Mouse (Mus musculus): Measurements from ENCODE around the gene Fam185a. TPM values are rescaled to one million over a fixed set of nuclear protein-coding genes. Genes with fewer than 3 reads are reported as not detected.

Gene Fam185a
- polyA plus RNA-seq, 1 experiment from 2014 or later, result 3.5 TPM

DNA sequence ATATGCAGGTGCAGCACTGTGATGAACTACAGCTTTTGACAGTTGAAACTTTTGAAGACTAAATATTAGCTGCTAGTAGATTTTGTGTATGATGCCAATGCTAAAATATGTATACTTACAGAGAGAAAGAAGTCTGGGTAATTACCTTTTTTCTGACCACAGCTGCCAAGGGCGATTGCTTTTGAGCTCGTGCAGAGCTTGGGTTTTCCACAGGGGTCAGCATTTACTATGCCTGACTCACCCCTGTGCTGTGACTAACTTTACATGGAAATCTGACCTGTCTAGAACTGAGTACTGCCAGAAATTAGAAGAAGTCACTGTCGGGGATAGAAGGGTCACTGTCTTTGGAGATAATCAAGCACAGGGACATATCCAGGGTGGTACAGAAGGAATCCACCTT, 67.5 kb downstream of the Fam185a start:
- 66% methylated on average over 3 of the region's 3 CpGs for WGBS
- TF ChIP-seq CTCF (IDR thresholded peaks at IDR 0.05; ENCODE audit: low read depth) (no peak), EP300 (optimal IDR thresholded peaks at IDR 0.05) (no peak)
- Histone ChIP-seq H3K9ac (ENCODE audit: low read length) (no peak overlapping the region), H3K4me2 (replicated peaks; ENCODE audit: low read depth) (no peak overlapping the region), H3K36me3 (ENCODE audit: control insufficient read depth, insufficient read depth, low read length) (no peaks in the 10 kb centered on the region), H3K9me3 (ENCODE audit: control insufficient read depth, low read length) (no peaks in the 10 kb centered on the region), H3K4me3 (ENCODE audit: low read depth, low read length) (no peak overlapping the region), H3K27me3 (ENCODE audit: control insufficient read depth, insufficient read depth, low read length) (no peaks in the 10 kb centered on the region), H3K4me1 (replicated peaks; ENCODE audit: control insufficient read depth, insufficient read depth) (0 out of 2 replicates have a peak, but pooled peaks cover 4% of the 10 kb centered on the region), H3K27ac (replicated peaks) (no peak overlapping the region)
- DNase-seq (ENCODE audit: low spot score), result no peak
- no peak for ATAC-seq (ENCODE audit: low FRiP score, low TSS enrichment)

GRCm38 (mm10) chr5:21493294-21493999, 68.7 kb downstream of the Fam185a start:
- Histone ChIP-seq H3K27me3 (ENCODE audit: control insufficient read depth, insufficient read depth, low read length) (no peaks in the 10 kb centered on the region), H3K9ac (ENCODE audit: low read length) (no peak overlapping the region), H3K36me3 (ENCODE audit: control insufficient read depth, insufficient read depth, low read length) (no peaks in the 10 kb centered on the region), H3K4me1 (replicated peaks; ENCODE audit: control insufficient read depth, insufficient read depth) (0 out of 2 replicates have a peak, but pooled peaks cover 4% of the 10 kb centered on the region), H3K9me3 (ENCODE audit: control insufficient read depth, low read length) (no peaks in the 10 kb centered on the region), H3K4me2 (replicated peaks; ENCODE audit: low read depth) (no peak overlapping the region), H3K4me3 (ENCODE audit: low read depth, low read length) (no peak overlapping the region), H3K27ac (replicated peaks) (no peak overlapping the region)
- no peak for ATAC-seq (ENCODE audit: low FRiP score, low TSS enrichment)
- TF ChIP-seq EP300 (optimal IDR thresholded peaks at IDR 0.05) (no peak), CTCF (IDR thresholded peaks at IDR 0.05; ENCODE audit: low read depth) (no peak)
- WGBS, result 71% methylated on average over 8 of the region's 8 CpGs
- no peak for DNase-seq (ENCODE audit: low spot score)

- H3K27ac ChIP-seq (replicated peaks), result no peak overlapping the region
- peaks cover 4% of the 10 kb centered on the region; the same call in 1 of the 2 replicates for H3K4me1 ChIP-seq (replicated peaks; ENCODE audit: control insufficient read depth, insufficient read depth)
- DNase-seq (ENCODE audit: low spot score), result no peak
- no peak overlapping the region for H3K9ac ChIP-seq (ENCODE audit: low read length)
- no peaks in the 10 kb centered on the region for H3K27me3 ChIP-seq (ENCODE audit: control insufficient read depth, insufficient read depth, low read length)
- 64% methylated on average over 3 of the region's 3 CpGs for WGBS
- no peaks in the 10 kb centered on the region for H3K36me3 ChIP-seq (ENCODE audit: control insufficient read depth, insufficient read depth, low read length)
- no peak for TF ChIP-seq EP300 (optimal IDR thresholded peaks at IDR 0.05)
- TF ChIP-seq CTCF (IDR thresholded peaks at IDR 0.05; ENCODE audit: low read depth), result no peak
- H3K4me2 ChIP-seq (replicated peaks; ENCODE audit: low read depth), result no peak overlapping the region
- H3K9me3 ChIP-seq (ENCODE audit: control insufficient read depth, low read length), result no peaks in the 10 kb centered on the region
- no peak overlapping the region for H3K4me3 ChIP-seq (ENCODE audit: low read depth, low read length)
- no peak for ATAC-seq (ENCODE audit: low FRiP score, low TSS enrichment)
These were observed 70.0 kb downstream of the Fam185a start for GRCm38 (mm10) chr5:21494781-21495180.

DNA sequence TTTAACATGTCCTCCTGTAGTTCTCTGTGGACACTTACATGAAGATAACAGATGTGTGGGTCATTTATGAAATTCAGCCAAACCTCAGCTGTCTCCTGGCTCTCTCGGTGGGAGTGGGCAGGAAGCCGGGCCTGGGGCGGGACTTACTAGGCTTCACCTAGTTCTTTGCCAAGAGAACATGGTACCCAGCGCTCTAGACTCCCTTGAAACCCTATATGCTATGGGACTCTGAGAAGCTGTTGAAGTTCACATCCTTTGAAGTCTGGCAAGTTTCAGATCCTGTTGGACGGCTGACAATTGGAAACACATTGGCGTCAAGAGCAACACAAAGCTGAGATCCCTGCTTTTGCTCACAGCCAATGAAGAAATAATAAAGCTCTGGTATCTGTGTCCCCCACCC, 71.6 kb downstream of the Fam185a start:
- 0 out of 2 replicates have a peak overlapping the region, but pooled peaks have one; percentile 18 for H3K27ac ChIP-seq (replicated peaks)
- TF ChIP-seq EP300 (optimal IDR thresholded peaks at IDR 0.05), result no peak
- no peak for TF ChIP-seq CTCF (IDR thresholded peaks at IDR 0.05; ENCODE audit: low read depth)
- no peak overlapping the region for H3K4me2 ChIP-seq (replicated peaks; ENCODE audit: low read depth)
- no peaks in the 10 kb centered on the region for H3K36me3 ChIP-seq (ENCODE audit: control insufficient read depth, insufficient read depth, low read length)
- ATAC-seq (ENCODE audit: low FRiP score, low TSS enrichment) (no peak; the same call in 1 of the 2 replicates), DNase-seq (ENCODE audit: low spot score) (no peak)
- H3K9ac ChIP-seq (ENCODE audit: low read length), result no peak overlapping the region
- H3K9me3 ChIP-seq (ENCODE audit: control insufficient read depth, low read length), result no peaks in the 10 kb centered on the region
- WGBS, result 63% methylated on average over 6 of the region's 6 CpGs
- H3K4me1 ChIP-seq (replicated peaks; ENCODE audit: control insufficient read depth, insufficient read depth), result peaks cover 9% of the 10 kb centered on the region; the same call in 1 of the 2 replicates
- H3K4me3 ChIP-seq (ENCODE audit: low read depth, low read length), result no peak overlapping the region
- no peaks in the 10 kb centered on the region for H3K27me3 ChIP-seq (ENCODE audit: control insufficient read depth, insufficient read depth, low read length)

GRCm38 (mm10) chr5:21496881-21497280, 72.1 kb downstream of the Fam185a start:
- DNase-seq (ENCODE audit: low spot score), result no peak
- H3K4me2 ChIP-seq (replicated peaks; ENCODE audit: low read depth), result no peak overlapping the region
- WGBS, result 51% methylated on average over 3 of the region's 3 CpGs
- TF ChIP-seq CTCF (IDR thresholded peaks at IDR 0.05; ENCODE audit: low read depth), result no peak
- TF ChIP-seq EP300 (optimal IDR thresholded peaks at IDR 0.05), result no peak
- no peak overlapping the region for H3K4me3 ChIP-seq (ENCODE audit: low read depth, low read length)
- H3K36me3 ChIP-seq (ENCODE audit: control insufficient read depth, insufficient read depth, low read length), result no peaks in the 10 kb centered on the region
- no peak overlapping the region for H3K9ac ChIP-seq (ENCODE audit: low read length)
- H3K4me1 ChIP-seq (replicated peaks; ENCODE audit: control insufficient read depth, insufficient read depth), result peaks cover 9% of the 10 kb centered on the region; the same call in 1 of the 2 replicates
- H3K27ac ChIP-seq (replicated peaks), result no peak overlapping the region; the same call in 1 of the 2 replicates
- no peaks in the 10 kb centered on the region for H3K9me3 ChIP-seq (ENCODE audit: control insufficient read depth, low read length)
- no peaks in the 10 kb centered on the region for H3K27me3 ChIP-seq (ENCODE audit: control insufficient read depth, insufficient read depth, low read length)
- ATAC-seq (ENCODE audit: low FRiP score, low TSS enrichment), result no peak

- H3K4me1 ChIP-seq (replicated peaks; ENCODE audit: control insufficient read depth, insufficient read depth), result peaks cover 9% of the 10 kb centered on the region; the same call in 1 of the 2 replicates
- ATAC-seq (ENCODE audit: low FRiP score, low TSS enrichment) (no peak), DNase-seq (ENCODE audit: low spot score) (no peak)
- TF ChIP-seq EP300 (optimal IDR thresholded peaks at IDR 0.05) (no peak), CTCF (IDR thresholded peaks at IDR 0.05; ENCODE audit: low read depth) (no peak)
- no peak overlapping the region for H3K9ac ChIP-seq (ENCODE audit: low read length)
- H3K4me2 ChIP-seq (replicated peaks; ENCODE audit: low read depth), result no peak overlapping the region
- H3K9me3 ChIP-seq (ENCODE audit: control insufficient read depth, low read length), result no peaks in the 10 kb centered on the region
- no peak overlapping the region for H3K27ac ChIP-seq (replicated peaks)
- H3K4me3 ChIP-seq (ENCODE audit: low read depth, low read length), result no peak overlapping the region
- no peaks in the 10 kb centered on the region for H3K27me3 ChIP-seq (ENCODE audit: control insufficient read depth, insufficient read depth, low read length)
- H3K36me3 ChIP-seq (ENCODE audit: control insufficient read depth, insufficient read depth, low read length), result no peaks in the 10 kb centered on the region
- WGBS, result 62% methylated on average over 2 of the region's 2 CpGs
These were observed 73.7 kb downstream of the Fam185a start for GRCm38 (mm10) chr5:21498490-21498889.

Measured in stomach, postnatal 0 days (tissue).